Mouse (Mus musculus): Measurements from ENCODE around the gene H2-DMb1. TPM values are rescaled to one million over a fixed set of nuclear protein-coding genes. Genes with fewer than 3 reads are reported as not detected.
A peak's percentile ranks its signal among the peaks of the same experiment; 100 is the strongest.
"Not testable (repeated sequence)": the region's sequence is repeated elsewhere in the genome, so short reads cannot be mapped to it uniquely, and the experiment has no call there.

The H2-DMb1 gene
- polyA plus RNA-seq, 1 experiment from 2014 or later: 26.4 TPM

DNA sequence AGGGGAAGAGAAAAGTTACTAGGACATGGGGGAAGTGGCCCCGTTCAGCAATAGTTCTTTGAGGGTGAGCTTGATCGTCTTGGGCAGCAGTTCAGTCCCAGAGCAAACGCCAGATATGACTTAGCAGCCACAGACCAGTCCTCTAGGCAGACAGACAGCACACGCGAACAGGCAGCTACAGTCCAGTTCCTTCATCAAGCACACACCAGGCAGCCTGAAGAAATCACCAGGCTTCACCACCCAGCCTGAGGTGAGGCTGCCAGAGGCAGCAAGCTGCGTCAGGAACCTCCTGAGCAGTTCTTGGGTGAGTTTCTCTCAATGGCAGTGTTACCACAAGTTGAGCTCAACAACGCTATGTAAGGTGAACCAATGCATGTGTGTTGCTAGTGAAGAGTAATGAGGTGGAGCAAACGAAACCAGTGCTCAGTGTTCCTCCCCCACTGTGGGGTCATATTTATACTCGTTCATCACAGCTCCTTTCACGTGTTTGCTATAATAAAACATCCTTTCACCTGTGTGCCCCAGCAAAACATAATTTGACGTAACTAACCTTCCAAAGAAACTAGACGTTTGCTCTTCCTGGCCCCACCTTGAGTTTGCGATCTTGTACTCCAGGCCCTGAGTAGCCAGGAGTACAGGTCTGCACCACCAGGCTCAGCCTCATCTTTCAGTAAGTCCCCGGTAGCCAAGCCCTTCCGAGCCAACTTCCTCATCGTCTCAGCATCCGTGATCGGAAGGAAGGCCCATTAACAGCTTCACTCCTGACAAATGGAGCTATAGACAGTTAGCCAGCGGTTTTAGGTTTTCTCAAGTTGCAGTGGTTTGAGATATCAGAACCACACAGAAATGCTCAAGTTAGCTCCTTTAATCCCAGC lies 22.6 kb upstream of the H2-DMb1 start:
- Histone ChIP-seq H3K27ac (no peak overlapping the region), H3K4me3 (ENCODE audit: inconsistent target) (no peak overlapping the region), H3K36me3 (ENCODE audit: inconsistent target) (no peaks in the 10 kb centered on the region), H3K79me2 (ENCODE audit: inconsistent target) (peaks cover 28% of the 10 kb centered on the region)
- 69% methylated on average over 19 of the region's 19 CpGs for WGBS (ENCODE audit: missing documents)

DNA sequence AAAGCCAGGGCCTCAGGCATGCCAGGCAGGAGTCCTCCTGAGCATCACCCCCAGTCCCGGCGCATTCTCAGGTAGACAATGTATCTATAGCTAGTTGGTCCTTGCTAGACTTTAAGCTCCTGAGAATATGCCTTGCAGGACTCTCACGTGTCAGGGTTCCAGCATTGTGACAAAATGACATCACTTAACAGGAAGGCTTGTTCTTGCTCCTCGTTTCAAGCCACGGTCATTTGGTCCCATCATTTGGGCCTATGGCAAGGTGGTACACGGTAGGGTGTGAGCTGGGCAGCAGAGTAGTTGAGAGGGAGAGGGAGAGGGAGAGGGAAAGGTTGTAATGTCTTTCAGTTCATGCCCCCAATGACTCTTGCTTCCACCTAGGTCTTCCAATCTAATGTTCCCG lies 21.0 kb upstream of the H2-DMb1 start:
- no peaks in the 10 kb centered on the region for H3K36me3 ChIP-seq (ENCODE audit: inconsistent target)
- WGBS (ENCODE audit: missing documents): 93% methylated on average over 7 of the region's 7 CpGs
- H3K79me2 ChIP-seq (ENCODE audit: inconsistent target): peaks cover 18% of the 10 kb centered on the region
- H3K27ac ChIP-seq: no peak overlapping the region
- H3K4me3 ChIP-seq (ENCODE audit: inconsistent target): no peak overlapping the region

DNA sequence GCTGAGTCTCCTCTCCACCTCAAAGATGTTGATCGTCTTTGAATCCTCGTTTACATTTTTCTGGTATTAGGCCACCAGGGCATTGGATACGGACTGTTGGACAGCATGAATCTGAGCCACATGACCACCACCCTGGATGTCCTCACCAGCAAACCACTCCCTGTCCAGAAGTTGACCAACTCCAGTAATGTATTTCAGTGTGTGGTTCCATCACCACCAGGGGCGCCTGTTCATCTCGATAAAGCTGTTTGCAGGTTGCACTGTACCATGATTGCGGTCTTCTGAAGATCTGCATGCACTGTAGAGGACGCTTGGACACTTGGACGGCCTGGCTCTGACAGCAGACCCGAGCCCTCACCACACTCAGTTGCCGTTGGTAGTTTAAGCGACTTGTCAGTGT lies 19.6 kb upstream of the H2-DMb1 start:
- no peak overlapping the region for H3K27ac ChIP-seq
- WGBS (ENCODE audit: missing documents): 76% methylated on average over 10 of the region's 11 CpGs
- H3K79me2 ChIP-seq (ENCODE audit: inconsistent target): peaks cover 6% of the 10 kb centered on the region; the same call in 1 of the 2 replicates
- H3K36me3 ChIP-seq (ENCODE audit: inconsistent target): peaks cover 4% of the 10 kb centered on the region; the same call in 1 of the 2 replicates
- H3K4me3 ChIP-seq (ENCODE audit: inconsistent target): no peak overlapping the region

GRCm38 (mm10) chr17:34134451-34134850 lies 18.4 kb upstream of the H2-DMb1 start:
- Histone ChIP-seq H3K79me2 (ENCODE audit: inconsistent target) (peaks cover 6% of the 10 kb centered on the region; the same call in 1 of the 2 replicates), H3K4me3 (ENCODE audit: inconsistent target) (no peak overlapping the region), H3K36me3 (ENCODE audit: inconsistent target) (peaks cover 9% of the 10 kb centered on the region; the same call in 1 of the 2 replicates), H3K27ac (no peak overlapping the region)
- 74% methylated on average over 3 of the region's 3 CpGs for WGBS (ENCODE audit: missing documents)

DNA sequence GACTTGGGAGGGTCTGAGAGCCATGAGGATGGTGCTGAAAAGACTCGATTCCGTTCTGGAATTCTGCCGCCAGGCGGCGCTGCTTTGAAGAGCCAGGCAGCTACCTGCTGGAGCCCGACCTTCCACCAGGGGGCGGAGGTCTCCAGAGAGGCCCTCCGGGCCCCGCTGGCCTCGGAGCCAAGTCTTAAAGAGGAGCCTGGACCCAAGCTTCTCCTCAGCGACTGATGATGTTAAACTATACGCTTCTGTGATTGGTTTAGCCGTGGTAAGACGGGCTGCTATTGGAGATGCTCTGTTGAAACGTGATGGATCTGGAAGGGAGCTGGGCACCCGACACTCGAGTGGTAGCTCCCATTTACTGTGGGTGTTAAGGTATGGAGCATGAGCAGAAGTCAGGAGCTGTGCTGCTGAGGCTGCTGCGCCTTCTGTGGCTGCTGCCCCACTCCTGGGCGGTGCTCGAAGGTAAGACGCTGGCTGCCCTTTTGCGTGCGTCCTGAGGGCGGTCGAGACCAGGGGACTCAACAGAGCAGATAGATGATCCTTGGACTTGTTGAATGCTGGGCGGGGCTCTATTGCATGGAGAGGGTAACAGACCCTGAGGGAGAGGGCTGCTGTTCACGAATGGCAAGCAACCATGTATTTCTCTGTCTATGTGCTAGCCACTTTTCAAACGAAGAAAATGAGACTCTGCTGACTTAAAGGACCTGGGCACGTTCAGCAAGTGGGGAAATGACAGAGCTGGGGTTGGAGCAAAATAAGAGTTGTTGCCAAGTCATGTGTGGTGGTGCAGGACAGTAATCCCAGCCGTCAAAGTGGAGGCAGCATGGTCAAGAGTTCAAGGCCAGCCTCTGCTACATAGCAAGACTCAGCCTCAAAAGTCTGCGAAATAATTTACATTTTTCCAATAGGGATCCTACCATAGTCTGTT lies 17.3 kb upstream of the H2-DMb1 start:
- WGBS (ENCODE audit: missing documents): 4% methylated on average over 31 of the region's 31 CpGs
- peak overlapping the region; percentile 34 for H3K27ac ChIP-seq
- H3K4me3 ChIP-seq (ENCODE audit: inconsistent target): peak overlapping the region; percentile 38
- H3K79me2 ChIP-seq (ENCODE audit: inconsistent target): peaks cover 6% of the 10 kb centered on the region; the same call in 1 of the 2 replicates
- peaks cover 9% of the 10 kb centered on the region; the same call in 1 of the 2 replicates for H3K36me3 ChIP-seq (ENCODE audit: inconsistent target)

DNA sequence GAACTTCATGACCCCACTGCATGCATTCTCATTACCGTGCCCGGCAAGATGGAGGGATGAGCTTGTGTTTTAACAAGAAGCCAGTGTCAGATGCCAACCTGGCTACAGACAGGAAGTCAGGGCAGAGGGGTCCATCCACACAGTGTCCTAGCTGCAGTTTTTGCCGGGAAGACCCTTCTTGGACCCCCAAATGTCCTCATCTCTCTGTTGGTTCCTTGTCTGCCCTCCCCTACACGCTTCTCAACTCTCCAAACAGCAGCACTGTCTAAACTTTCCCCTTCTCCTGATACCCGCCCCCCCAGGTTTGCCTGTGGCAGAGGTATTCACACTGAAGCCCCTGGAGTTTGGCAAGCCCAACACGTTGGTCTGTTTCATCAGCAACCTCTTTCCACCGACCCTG lies 15.3 kb upstream of the H2-DMb1 start:
- Histone ChIP-seq H3K4me3 (ENCODE audit: inconsistent target) (no peak overlapping the region), H3K36me3 (ENCODE audit: inconsistent target) (peaks cover 9% of the 10 kb centered on the region; the same call in 1 of the 2 replicates), H3K79me2 (ENCODE audit: inconsistent target) (peaks cover 6% of the 10 kb centered on the region; the same call in 1 of the 2 replicates), H3K27ac (no peak overlapping the region)
- WGBS (ENCODE audit: missing documents): 84% methylated on average over 7 of the region's 7 CpGs

- Histone ChIP-seq H3K4me3 (ENCODE audit: inconsistent target) (no peak overlapping the region), H3K27ac (no peak overlapping the region), H3K36me3 (ENCODE audit: inconsistent target) (peaks cover 9% of the 10 kb centered on the region; the same call in 1 of the 2 replicates), H3K79me2 (ENCODE audit: inconsistent target) (peaks cover 6% of the 10 kb centered on the region; the same call in 1 of the 2 replicates)
- 100% methylated on average over 7 of the region's 7 CpGs for WGBS (ENCODE audit: missing documents)
Observed at GRCm38 (mm10) chr17:34138655-34139054, 14.2 kb upstream of the H2-DMb1 start.

- 93% methylated on average over 16 of the region's 16 CpGs for WGBS (ENCODE audit: missing documents)
- H3K4me3 ChIP-seq (ENCODE audit: inconsistent target): no peak overlapping the region
- H3K36me3 ChIP-seq (ENCODE audit: inconsistent target): peaks cover 9% of the 10 kb centered on the region; the same call in 1 of the 2 replicates
- H3K27ac ChIP-seq: no peak overlapping the region
- peaks cover 6% of the 10 kb centered on the region; the same call in 1 of the 2 replicates for H3K79me2 ChIP-seq (ENCODE audit: inconsistent target)
Observed at GRCm38 (mm10) chr17:34139416-34139815, 13.5 kb upstream of the H2-DMb1 start.

GRCm38 (mm10) chr17:34140240-34140639 lies 12.6 kb upstream of the H2-DMb1 start:
- H3K27ac ChIP-seq: no peak overlapping the region
- H3K79me2 ChIP-seq (ENCODE audit: inconsistent target): peaks cover 6% of the 10 kb centered on the region; the same call in 1 of the 2 replicates
- H3K4me3 ChIP-seq (ENCODE audit: inconsistent target): no peak overlapping the region
- 81% methylated on average over 5 of the region's 5 CpGs for WGBS (ENCODE audit: missing documents)
- H3K36me3 ChIP-seq (ENCODE audit: inconsistent target): peaks cover 9% of the 10 kb centered on the region; the same call in 1 of the 2 replicates

DNA sequence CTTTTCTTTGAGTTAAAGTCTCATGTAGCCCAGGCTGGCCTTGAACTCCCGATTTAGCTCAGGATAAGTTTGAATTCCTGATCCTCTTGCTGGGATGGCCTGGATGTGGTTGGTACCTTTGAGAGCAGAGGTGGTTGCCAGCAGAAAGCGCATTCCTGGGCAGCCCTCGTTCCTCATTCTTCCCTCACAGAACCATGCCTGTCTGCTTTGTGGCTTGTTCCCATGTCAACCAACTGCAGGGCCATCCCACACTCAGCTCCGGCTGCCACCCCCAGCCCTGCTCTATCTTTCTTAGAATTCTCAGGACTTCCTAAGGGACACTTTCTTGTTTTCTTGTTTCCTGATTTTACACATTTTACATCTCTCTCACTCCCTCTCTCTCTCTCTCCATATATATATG lies 11.4 kb upstream of the H2-DMb1 start:
- 32% methylated on average over 4 of the region's 4 CpGs for WGBS (ENCODE audit: missing documents)
- peaks cover under 1% of the 10 kb centered on the region; the same call in 1 of the 2 replicates for H3K79me2 ChIP-seq (ENCODE audit: inconsistent target)
- H3K27ac ChIP-seq: no peak overlapping the region

GRCm38 (mm10) chr17:34142456-34143010 lies 10.3 kb upstream of the H2-DMb1 start:
- peak overlapping the region; percentile 79 for H3K27ac ChIP-seq
- no peak overlapping the region for H3K4me3 ChIP-seq (ENCODE audit: inconsistent target)

More for the DNA sequence above, 11.4 kb upstream of the H2-DMb1 start:
- Histone ChIP-seq H3K4me3 (ENCODE audit: inconsistent target) (no peak overlapping the region), H3K36me3 (ENCODE audit: inconsistent target) (peaks cover 9% of the 10 kb centered on the region; the same call in 1 of the 2 replicates)

DNA sequence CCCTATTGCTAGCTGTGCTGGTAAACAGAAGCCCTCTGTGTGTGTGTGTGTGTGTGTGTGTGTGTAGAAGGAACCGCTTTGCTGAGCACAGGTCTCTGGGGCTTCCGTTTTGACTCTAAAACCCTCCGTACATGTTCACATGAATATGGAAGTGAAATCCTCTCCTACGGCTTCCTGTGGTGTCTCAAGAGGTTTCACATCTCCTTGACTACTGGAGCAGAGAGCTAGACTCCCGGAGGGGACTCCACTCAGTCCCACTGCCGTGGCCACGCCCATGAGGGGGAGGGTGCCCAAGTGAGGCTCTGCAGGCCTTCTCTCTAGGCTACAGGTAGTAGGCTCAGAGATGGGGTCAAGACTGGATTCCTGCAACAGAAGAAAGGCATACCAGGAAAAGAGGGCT lies 9.8 kb upstream of the H2-DMb1 start, which contains the start of gene H2-DMb2:
Gene H2-DMb2, plus strand, starts transcription at position 275 of the 400 bp plus-strand sequence.
- Histone ChIP-seq H3K36me3 (ENCODE audit: inconsistent target) (peaks cover 8% of the 10 kb centered on the region; the same call in 1 of the 2 replicates), H3K4me3 (ENCODE audit: inconsistent target) (no peak within 1 kb of the TSS), H3K27ac (peak within 1 kb of the TSS; percentile 79), H3K79me2 (ENCODE audit: inconsistent target) (no peaks in the 10 kb centered on the region)
- 2% methylated on average over 6 of the region's 7 CpGs for WGBS (ENCODE audit: missing documents)

More at GRCm38 (mm10) chr17:34142456-34143010, 10.3 kb upstream of the H2-DMb1 start:
- 4% methylated on average over 7 of the region's 7 CpGs for WGBS (ENCODE audit: missing documents)
- peaks cover 9% of the 10 kb centered on the region; the same call in 1 of the 2 replicates for H3K36me3 ChIP-seq (ENCODE audit: inconsistent target)
- no peaks in the 10 kb centered on the region for H3K79me2 ChIP-seq (ENCODE audit: inconsistent target)

DNA sequence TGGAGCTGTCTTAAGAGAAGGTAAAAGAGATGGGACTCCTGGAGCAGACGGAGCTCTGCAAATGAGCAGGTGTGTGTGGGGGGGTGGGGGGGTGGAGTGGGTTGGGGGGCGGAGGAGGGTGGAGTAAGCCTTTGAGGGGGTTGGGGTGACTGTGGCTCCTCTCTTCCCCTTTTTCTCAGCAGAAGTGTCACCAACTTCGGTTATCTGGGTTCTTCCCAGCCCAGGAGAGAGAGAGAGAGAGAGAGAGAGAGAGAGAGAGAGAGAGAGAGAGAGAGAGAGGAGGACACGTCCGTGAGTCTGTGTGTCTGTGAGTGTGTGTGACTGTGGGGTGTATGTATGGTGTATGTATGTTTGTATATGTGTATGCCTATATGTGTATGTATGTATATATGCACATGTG lies 9.4 kb upstream of the H2-DMb1 start:
- Histone ChIP-seq H3K79me2 (ENCODE audit: inconsistent target) (no peaks in the 10 kb centered on the region), H3K27ac (peak overlapping the region; percentile 79), H3K4me3 (ENCODE audit: inconsistent target) (no peak overlapping the region)

DNA sequence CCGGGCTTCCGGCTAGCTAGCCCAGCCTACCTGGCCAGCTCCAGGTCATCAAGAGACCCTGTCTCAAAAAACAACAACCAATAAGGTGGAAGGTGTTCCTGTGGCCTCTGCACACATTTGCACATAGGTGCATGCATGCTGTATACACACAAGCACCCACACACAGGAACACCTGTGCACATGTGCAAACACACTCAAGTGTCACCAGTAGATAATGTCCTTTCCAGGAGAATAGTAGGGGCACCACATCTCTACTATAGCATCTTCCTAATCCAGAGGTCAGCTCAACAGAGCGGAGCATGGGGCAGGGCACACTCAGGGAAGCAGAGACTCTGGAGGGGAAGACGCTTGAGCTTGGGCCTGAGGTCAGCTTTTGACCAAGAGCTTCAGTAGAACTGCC lies 8.7 kb upstream of the H2-DMb1 start:
- 90% methylated on average over 3 of the region's 4 CpGs for WGBS (ENCODE audit: missing documents)
- H3K27ac ChIP-seq; H3K79me2 ChIP-seq (ENCODE audit: inconsistent target); H3K4me3 ChIP-seq (ENCODE audit: inconsistent target); H3K36me3 ChIP-seq (ENCODE audit: inconsistent target): not testable (repeated sequence)

More for the DNA sequence above, 9.4 kb upstream of the H2-DMb1 start:
- peaks cover 4% of the 10 kb centered on the region; the same call in 1 of the 2 replicates for H3K36me3 ChIP-seq (ENCODE audit: inconsistent target)
- 0% methylated on average over 3 of the region's 5 CpGs for WGBS (ENCODE audit: missing documents)

Data from macrophage (primary cell).